Mouse (Mus musculus) bone marrow macrophage, adult 2 months (primary cell): ENCODE data around the gene Phf24.

Experiments used
- CTCF ChIP-seq: IDR thresholded peaks from 2 replicates; pipeline ENCODE4 v1.5.1; 2012; ENCODE audit warnings: low read depth, mild to moderate bottlenecking, low read length, moderate library complexity
- POLR2A ChIP-seq: IDR thresholded peaks from 2 replicates; pipeline ENCODE4 v1.6.1; 2012; ENCODE audit warnings: mild to moderate bottlenecking, low read depth, low read length, borderline replicate concordance

- TF ChIP-seq POLR2A (no peak), CTCF (no peak)
These were observed 13.7 kb upstream of the Phf24 start for GRCm38 (mm10) chr4:42902730-42903129.
